Mouse (Mus musculus): ENCODE data around the gene Huwe1. TPM values are rescaled to one million over a fixed set of nuclear protein-coding genes. Genes with fewer than 3 reads are reported as not detected.
A peak's percentile ranks its signal among the peaks of the same experiment; 100 is the strongest.

The Huwe1 gene
- 82.1 and 89.5 TPM in 2 replicates for total RNA-seq (2014; rRNA removed)
- polyA plus RNA-seq (2012; rRNA removed), result 23.2 and 32.6 TPM in 2 replicates

- under 1% methylated on average over 22 of the region's 36 CpGs for WGBS
- H3K4me3 ChIP-seq (ENCODE audit: insufficient read depth, low read depth, low read length), result peak within 1 kb of the TSS; percentile 98
- DNase-seq (ENCODE audit: extremely low read depth, low read depth, low spot score), result peak; percentile 55
- no peaks in the 10 kb centered on the region for H3K4me1 ChIP-seq (ENCODE audit: control insufficient read depth, insufficient read depth, low read length)
- TF ChIP-seq CTCF (IDR thresholded peaks at IDR 0.05; ENCODE audit: low read depth, low read length) (0 out of 2 replicates have a peak, but pooled peaks have one; percentile 16), POLR2A (IDR thresholded peaks at IDR 0.05; ENCODE audit: extremely low read depth, insufficient read depth, low read length) (0 out of 2 replicates have a peak, but pooled peaks have one; percentile 2)
- peak within 1 kb of the TSS; percentile 83 for H3K9ac ChIP-seq (ENCODE audit: low read depth, low read length)
- no peaks in the 10 kb centered on the region for H3K36me3 ChIP-seq (ENCODE audit: control insufficient read depth, insufficient read depth, low read length)
- H3K27ac ChIP-seq (replicated peaks; ENCODE audit: insufficient read depth, low read depth, low read length), result peak within 1 kb of the TSS; percentile 83
- no peaks in the 10 kb centered on the region for H3K27me3 ChIP-seq (ENCODE audit: control insufficient read depth, insufficient read depth, low read length)
- no peaks in the 10 kb centered on the region; the same call in 1 of the 2 replicates for H3K79me2 ChIP-seq (ENCODE audit: control insufficient read depth, insufficient read depth, low read length)
Measured at GRCm38 (mm10) chrX:151800701-151801511, at the start of gene Huwe1. TSS of gene Huwe1 (plus strand) at chrX:151800807.

- Histone ChIP-seq H3K27ac (replicated peaks; ENCODE audit: insufficient read depth, low read depth, low read length) (no peak overlapping the region), H3K4me3 (ENCODE audit: insufficient read depth, low read depth, low read length) (no peak overlapping the region), H3K9ac (ENCODE audit: low read depth, low read length) (no peak overlapping the region), H3K4me1 (ENCODE audit: control insufficient read depth, insufficient read depth, low read length) (no peaks in the 10 kb centered on the region), H3K79me2 (ENCODE audit: control insufficient read depth, insufficient read depth, low read length) (no peaks in the 10 kb centered on the region), H3K27me3 (ENCODE audit: control insufficient read depth, insufficient read depth, low read length) (no peaks in the 10 kb centered on the region), H3K36me3 (ENCODE audit: control insufficient read depth, insufficient read depth, low read length) (no peaks in the 10 kb centered on the region)
- no peak for DNase-seq (ENCODE audit: extremely low read depth, low read depth, low spot score)
- TF ChIP-seq CTCF (IDR thresholded peaks at IDR 0.05; ENCODE audit: low read depth, low read length) (no peak), POLR2A (IDR thresholded peaks at IDR 0.05; ENCODE audit: extremely low read depth, insufficient read depth, low read length) (no peak)
- 90% methylated on average over 1 of the region's 1 CpGs for WGBS
Measured at GRCm38 (mm10) chrX:151780348-151780747, 20.3 kb upstream of the Huwe1 start.

GRCm38 (mm10) chrX:151782939-151783338 lies 17.7 kb upstream of the Huwe1 start:
- no peaks in the 10 kb centered on the region for H3K4me1 ChIP-seq (ENCODE audit: control insufficient read depth, insufficient read depth, low read length)
- no peak overlapping the region for H3K9ac ChIP-seq (ENCODE audit: low read depth, low read length)
- DNase-seq (ENCODE audit: extremely low read depth, low read depth, low spot score), result no peak
- H3K36me3 ChIP-seq (ENCODE audit: control insufficient read depth, insufficient read depth, low read length), result no peaks in the 10 kb centered on the region
- no peak overlapping the region for H3K4me3 ChIP-seq (ENCODE audit: insufficient read depth, low read depth, low read length)
- H3K27me3 ChIP-seq (ENCODE audit: control insufficient read depth, insufficient read depth, low read length), result no peaks in the 10 kb centered on the region
- WGBS, result 83% methylated on average over 4 of the region's 4 CpGs
- no peak overlapping the region for H3K27ac ChIP-seq (replicated peaks; ENCODE audit: insufficient read depth, low read depth, low read length)
- H3K79me2 ChIP-seq (ENCODE audit: control insufficient read depth, insufficient read depth, low read length), result no peaks in the 10 kb centered on the region
- TF ChIP-seq CTCF (IDR thresholded peaks at IDR 0.05; ENCODE audit: low read depth, low read length) (no peak), POLR2A (IDR thresholded peaks at IDR 0.05; ENCODE audit: extremely low read depth, insufficient read depth, low read length) (no peak)

DNA sequence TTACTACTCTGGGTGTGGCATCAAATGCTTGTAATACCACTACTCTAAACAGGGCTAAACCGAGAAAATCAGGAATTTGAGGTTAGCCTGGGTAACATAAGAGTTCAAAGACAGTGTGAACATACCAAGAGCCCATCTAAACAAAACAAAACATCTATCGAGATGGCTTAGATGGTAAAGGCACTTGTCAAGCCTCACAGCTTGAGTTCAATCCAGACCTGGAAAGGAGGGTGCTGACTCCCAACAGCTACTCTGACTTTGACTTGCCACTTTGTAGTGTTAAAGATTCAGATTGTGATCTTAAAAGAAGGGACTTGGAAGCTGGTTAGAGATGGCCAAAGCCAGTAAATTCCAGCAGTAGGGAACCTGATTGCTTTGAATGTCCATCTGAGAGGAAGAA lies 7.8 kb upstream of the Huwe1 start:
- no peak overlapping the region for H3K9ac ChIP-seq (ENCODE audit: low read depth, low read length)
- WGBS, result 55% methylated on average over 2 of the region's 2 CpGs
- DNase-seq (ENCODE audit: extremely low read depth, low read depth, low spot score), result no peak
- no peaks in the 10 kb centered on the region for H3K36me3 ChIP-seq (ENCODE audit: control insufficient read depth, insufficient read depth, low read length)
- no peak for TF ChIP-seq CTCF (IDR thresholded peaks at IDR 0.05; ENCODE audit: low read depth, low read length)
- no peak for TF ChIP-seq POLR2A (IDR thresholded peaks at IDR 0.05; ENCODE audit: extremely low read depth, insufficient read depth, low read length)
- H3K27ac ChIP-seq (replicated peaks; ENCODE audit: insufficient read depth, low read depth, low read length), result no peak overlapping the region
- no peaks in the 10 kb centered on the region for H3K79me2 ChIP-seq (ENCODE audit: control insufficient read depth, insufficient read depth, low read length)
- H3K4me3 ChIP-seq (ENCODE audit: insufficient read depth, low read depth, low read length), result no peak overlapping the region
- H3K4me1 ChIP-seq (ENCODE audit: control insufficient read depth, insufficient read depth, low read length), result no peaks in the 10 kb centered on the region
- no peaks in the 10 kb centered on the region for H3K27me3 ChIP-seq (ENCODE audit: control insufficient read depth, insufficient read depth, low read length)

- no peak for TF ChIP-seq CTCF (IDR thresholded peaks at IDR 0.05; ENCODE audit: low read depth, low read length)
- TF ChIP-seq POLR2A (IDR thresholded peaks at IDR 0.05; ENCODE audit: extremely low read depth, insufficient read depth, low read length), result no peak
- Histone ChIP-seq H3K27ac (replicated peaks; ENCODE audit: insufficient read depth, low read depth, low read length) (no peak overlapping the region), H3K4me3 (ENCODE audit: insufficient read depth, low read depth, low read length) (no peak overlapping the region), H3K4me1 (ENCODE audit: control insufficient read depth, insufficient read depth, low read length) (no peaks in the 10 kb centered on the region), H3K79me2 (ENCODE audit: control insufficient read depth, insufficient read depth, low read length) (no peaks in the 10 kb centered on the region), H3K9ac (ENCODE audit: low read depth, low read length) (no peak overlapping the region), H3K36me3 (ENCODE audit: control insufficient read depth, insufficient read depth, low read length) (no peaks in the 10 kb centered on the region), H3K27me3 (ENCODE audit: control insufficient read depth, insufficient read depth, low read length) (no peaks in the 10 kb centered on the region)
- no peak for DNase-seq (ENCODE audit: extremely low read depth, low read depth, low spot score)
- WGBS, result 63% methylated on average over 1 of the region's 1 CpGs
Measured at GRCm38 (mm10) chrX:151797970-151798369, 2.6 kb upstream of the Huwe1 start.
